Mouse (Mus musculus) stomach, embryonic 15.5 days (tissue): Measurements from ENCODE around the gene Lypd8. TPM values are rescaled to one million over a fixed set of nuclear protein-coding genes. Genes with fewer than 3 reads are reported as not detected.
"Not testable (repeated sequence)": the region's sequence is repeated elsewhere in the genome, so short reads cannot be mapped to it uniquely, and the experiment has no call there.

Experiments used
- ATAC-seq: fragments of 200-750 bp; cut with Nextera tagmentation; 2 replicates; pipeline ENCODE4 v1.8.0; 2017; ENCODE audit warnings: low read depth, moderate number of reproducible peaks, moderate TSS enrichment; ENCODE audit not compliant: insufficient read depth, low FRiP score
- H3K27ac ChIP-seq: fragments of 300-500 bp; sonication (generic); 2 replicates; pipeline ENCODE4 v1.5.1; 2015; ENCODE audit warnings: mild to moderate bottlenecking, inconsistent platforms
- H3K27me3 ChIP-seq: fragments of 300-500 bp; sonication (generic); replicated peaks from 2 replicates; pipeline ENCODE4 v1.6.1; 2015; ENCODE audit warnings: inconsistent platforms
- H3K36me3 ChIP-seq: fragments of 300-500 bp; sonication (generic); 2 replicates; pipeline ENCODE4 v1.6.1; 2015; ENCODE audit warnings: inconsistent platforms
- H3K4me1 ChIP-seq: fragments of 300-500 bp; sonication (generic); 2 replicates; pipeline ENCODE4 v1.6.1; 2015; ENCODE audit warnings: inconsistent platforms
- H3K4me2 ChIP-seq: fragments of 300-500 bp; sonication (generic); 2 replicates; pipeline ENCODE4 v1.6.1; 2015; ENCODE audit warnings: mild to moderate bottlenecking, inconsistent platforms
- H3K4me3 ChIP-seq: fragments of 300-500 bp; sonication (generic); replicated peaks from 2 replicates; pipeline ENCODE4 v1.5.1; 2015; ENCODE audit warnings: inconsistent platforms
- H3K9ac ChIP-seq: fragments of 300-500 bp; sonication (generic); 2 replicates; pipeline ENCODE4 v1.6.1; 2015; ENCODE audit warnings: inconsistent platforms
- H3K9me3 ChIP-seq: fragments of 300-500 bp; sonication (generic); 2 replicates; pipeline ENCODE4 v1.6.1; 2016; ENCODE audit warnings: inconsistent platforms
- WGBS: fragments of 180-500 bp; shearing (Covaris S2); methylation state at CpG from one replicate; pipeline ENCODE4 v1.1.7; 2015; 5-methylcytosine and 5-hydroxymethylcytosine counted together
- polyA plus RNA-seq: library from polyadenylated mRNA; unstranded; fragments of >200 nt; fragmentation: Nextera tagmentation; extraction: Ambion mirVana; gene quantifications from 2 replicates; pipeline ENCODE4 v1.2.1, GENCODE M21; 2015

Gene Lypd8
- polyA plus RNA-seq, 1 experiment from 2014 or later, result 237 TPM

GRCm38 (mm10) chr11:58354476-58354875 is 24.4 kb upstream of the Lypd8 start:
- H3K36me3 ChIP-seq, result no peaks in the 10 kb centered on the region
- no peak for ATAC-seq

GRCm38 (mm10) chr11:58354927-58355326 is 23.9 kb upstream of the Lypd8 start:
- Histone ChIP-seq H3K27me3 (no peaks in the 10 kb centered on the region), H3K9me3 (no peaks in the 10 kb centered on the region), H3K4me1 (0 out of 2 replicates have a peak, but pooled peaks cover 6% of the 10 kb centered on the region), H3K27ac (no peak overlapping the region), H3K4me3 (no peak overlapping the region), H3K4me2 (no peak overlapping the region), H3K36me3 (no peaks in the 10 kb centered on the region), H3K9ac (no peak overlapping the region)
- WGBS, result 65% methylated on average over 3 of the region's 3 CpGs
- ATAC-seq, result no peak

More at GRCm38 (mm10) chr11:58354476-58354875, 24.4 kb upstream of the Lypd8 start:
- Histone ChIP-seq H3K4me3 (no peak overlapping the region), H3K4me1 (0 out of 2 replicates have a peak, but pooled peaks cover 6% of the 10 kb centered on the region), H3K27ac (no peak overlapping the region), H3K9ac (no peak overlapping the region), H3K27me3 (no peaks in the 10 kb centered on the region), H3K9me3 (no peaks in the 10 kb centered on the region), H3K4me2 (no peak overlapping the region)
- WGBS, result 47% methylated on average over 10 of the region's 10 CpGs

DNA sequence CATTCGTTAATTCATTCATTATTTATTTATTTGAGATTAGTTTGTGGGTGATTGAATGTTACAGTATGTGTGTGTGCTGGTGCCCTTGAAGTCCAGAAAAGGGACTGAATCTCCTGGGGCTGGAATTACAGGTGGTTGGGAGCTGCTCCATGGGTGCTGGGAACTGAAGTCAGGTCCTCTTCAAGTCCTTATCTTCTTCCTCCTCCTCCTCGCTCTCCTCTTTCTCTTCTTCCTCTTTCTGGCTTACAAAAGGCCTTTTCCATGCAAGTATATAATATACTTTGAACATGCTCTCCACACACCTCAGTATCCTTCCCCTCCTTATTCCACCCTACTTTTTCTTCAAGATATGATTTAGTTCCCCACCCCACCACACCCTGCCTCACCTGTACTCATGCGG is 21.8 kb upstream of the Lypd8 start:
- Histone ChIP-seq H3K27me3 (no peaks in the 10 kb centered on the region), H3K9me3 (no peaks in the 10 kb centered on the region), H3K9ac (no peak overlapping the region), H3K36me3 (no peaks in the 10 kb centered on the region), H3K4me3 (no peak overlapping the region), H3K27ac (no peak overlapping the region), H3K4me2 (no peak overlapping the region), H3K4me1 (0 out of 2 replicates have a peak, but pooled peaks cover 6% of the 10 kb centered on the region)
- WGBS, result 89% methylated on average over 3 of the region's 3 CpGs
- ATAC-seq, result no peak

GRCm38 (mm10) chr11:58357844-58358534 is 20.9 kb upstream of the Lypd8 start:
- Histone ChIP-seq H3K9me3 (no peaks in the 10 kb centered on the region), H3K27ac (no peak overlapping the region; the same call in 1 of the 2 replicates), H3K9ac (no peak overlapping the region), H3K4me1 (0 out of 2 replicates have a peak, but pooled peaks cover 4% of the 10 kb centered on the region), H3K4me2 (no peak overlapping the region), H3K4me3 (no peak overlapping the region), H3K27me3 (no peaks in the 10 kb centered on the region), H3K36me3 (no peaks in the 10 kb centered on the region)
- ATAC-seq, result no peak
- WGBS, result 82% methylated on average over 6 of the region's 6 CpGs

DNA sequence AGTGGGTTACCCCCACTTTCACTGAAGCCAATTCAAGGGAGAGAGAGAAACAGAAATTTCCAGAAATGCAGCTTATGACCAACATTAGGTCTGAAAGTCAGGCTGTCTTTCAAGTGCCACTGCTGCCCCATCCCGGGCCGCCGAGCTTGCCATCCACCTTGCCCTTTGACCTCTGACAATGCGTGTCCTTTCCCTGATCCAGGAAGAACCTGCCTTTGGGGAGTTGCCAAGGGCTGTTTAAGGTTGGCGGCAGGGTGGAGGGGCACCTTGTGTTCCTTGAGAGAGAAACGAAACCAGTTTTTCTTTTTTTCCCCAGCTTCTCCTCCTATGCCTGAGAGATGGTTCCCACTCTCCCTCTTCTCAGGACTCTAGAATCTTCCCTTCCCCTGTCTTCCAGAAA is 16.3 kb upstream of the Lypd8 start:
- not testable (repeated sequence) for H3K27ac ChIP-seq, ATAC-seq, H3K27me3 ChIP-seq

GRCm38 (mm10) chr11:58364454-58364853 is 14.4 kb upstream of the Lypd8 start:
- no peak overlapping the region for H3K27ac ChIP-seq
- no peaks in the 10 kb centered on the region for H3K27me3 ChIP-seq
- no peak overlapping the region for H3K4me2 ChIP-seq
- no peaks in the 10 kb centered on the region for H3K36me3 ChIP-seq
- ATAC-seq, result no peak
- WGBS, result 47% methylated on average over 3 of the region's 3 CpGs
- H3K9me3 ChIP-seq, result no peaks in the 10 kb centered on the region
- H3K9ac ChIP-seq, result no peak overlapping the region
- no peaks in the 10 kb centered on the region for H3K4me1 ChIP-seq
- H3K4me3 ChIP-seq, result no peak overlapping the region

More for the DNA sequence above, 16.3 kb upstream of the Lypd8 start:
- H3K4me2 ChIP-seq, H3K9me3 ChIP-seq, H3K4me1 ChIP-seq, H3K4me3 ChIP-seq, H3K36me3 ChIP-seq, H3K9ac ChIP-seq: not testable (repeated sequence)
- no CpG with 5 or more reads among the region's 6 CpGs for WGBS

- WGBS, result no CpG with 5 or more reads among the region's 6 CpGs
- H3K4me3 ChIP-seq, ATAC-seq, H3K4me2 ChIP-seq, H3K27ac ChIP-seq, H3K4me1 ChIP-seq, H3K9ac ChIP-seq, H3K27me3 ChIP-seq, H3K36me3 ChIP-seq, H3K9me3 ChIP-seq: not testable (repeated sequence)
Observed at GRCm38 (mm10) chr11:58366191-58366590, 12.7 kb upstream of the Lypd8 start.

GRCm38 (mm10) chr11:58377273-58377672 is 1.6 kb upstream of the Lypd8 start:
- H3K27ac ChIP-seq, result no peak overlapping the region
- H3K9me3 ChIP-seq, result no peaks in the 10 kb centered on the region
- H3K9ac ChIP-seq, result no peak overlapping the region
- no peaks in the 10 kb centered on the region for H3K4me1 ChIP-seq
- H3K4me3 ChIP-seq, result no peak overlapping the region
- H3K36me3 ChIP-seq, result no peaks in the 10 kb centered on the region
- 67% methylated on average over 2 of the region's 2 CpGs for whole genome bisulfite sequencing
- ATAC-seq, result no peak
- H3K27me3 ChIP-seq, result no peaks in the 10 kb centered on the region
- H3K4me2 ChIP-seq, result no peak overlapping the region

DNA sequence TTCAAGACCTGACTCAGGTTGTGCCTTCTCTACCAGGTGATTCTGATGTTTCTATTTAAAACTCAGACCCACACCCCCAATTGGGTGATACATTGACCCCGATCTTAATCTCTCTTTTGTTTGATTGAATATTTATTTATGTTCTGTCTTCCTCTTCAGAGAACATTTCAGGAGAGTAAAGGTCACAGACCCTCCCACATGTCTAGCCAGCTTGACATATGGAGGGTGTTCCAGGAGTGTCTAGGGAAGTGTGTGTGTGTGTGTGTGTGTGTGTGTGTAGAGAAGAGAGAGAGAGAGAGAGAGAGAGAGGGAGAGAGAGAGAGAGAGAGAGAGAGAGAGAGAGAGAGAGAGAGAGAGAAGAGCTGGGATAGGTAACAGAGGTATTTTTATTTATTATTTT is 1.2 kb upstream of the Lypd8 start:
- H3K36me3 ChIP-seq, result no peaks in the 10 kb centered on the region
- 15% methylated on average over 1 of the region's 1 CpGs for WGBS
- no peaks in the 10 kb centered on the region for H3K27me3 ChIP-seq
- no peak overlapping the region for H3K4me2 ChIP-seq
- H3K9me3 ChIP-seq, result no peaks in the 10 kb centered on the region
- 0 out of 2 replicates have a peak, but pooled peaks have one; percentile 22 for ATAC-seq
- no peak overlapping the region for H3K27ac ChIP-seq
- H3K9ac ChIP-seq, result no peak overlapping the region
- H3K4me3 ChIP-seq, result no peak overlapping the region
- H3K4me1 ChIP-seq, result no peaks in the 10 kb centered on the region

- no peak overlapping the region for H3K4me2 ChIP-seq
- 82% methylated on average over 1 of the region's 1 CpGs for WGBS
- H3K4me3 ChIP-seq, result no peak overlapping the region; the same call in 1 of the 2 replicates
- no peaks in the 10 kb centered on the region for H3K36me3 ChIP-seq
- H3K9me3 ChIP-seq, result no peaks in the 10 kb centered on the region
- no peak overlapping the region for H3K9ac ChIP-seq
- H3K27ac ChIP-seq, result no peak overlapping the region
- no peaks in the 10 kb centered on the region for H3K4me1 ChIP-seq
- no peak for ATAC-seq
- no peaks in the 10 kb centered on the region for H3K27me3 ChIP-seq
Observed at GRCm38 (mm10) chr11:58379516-58379915, 673 bp downstream of the Lypd8 start.

DNA sequence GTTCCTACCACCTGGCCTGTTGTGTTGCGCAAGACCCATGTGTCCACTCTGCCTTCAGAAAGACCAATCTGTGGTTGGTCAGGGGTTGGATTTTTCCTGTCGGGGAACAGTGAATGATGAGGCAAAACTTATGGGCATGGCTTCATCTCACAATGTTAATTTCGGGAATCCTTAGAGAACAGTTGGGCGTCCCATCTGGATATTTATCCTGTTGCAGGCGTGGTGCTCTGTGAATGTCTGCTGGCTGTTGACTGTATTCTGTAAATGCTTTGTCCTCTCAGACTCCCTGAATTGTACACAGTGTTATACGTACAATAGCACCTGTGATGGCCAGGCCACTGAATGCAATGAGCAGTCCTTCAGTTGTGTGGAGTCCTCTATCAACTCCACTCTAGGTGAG is 3.6 kb downstream of the Lypd8 start:
- no peaks in the 10 kb centered on the region for H3K27me3 ChIP-seq
- H3K27ac ChIP-seq, result no peak overlapping the region
- WGBS, result 88% methylated on average over 6 of the region's 6 CpGs
- no peaks in the 10 kb centered on the region for H3K9me3 ChIP-seq
- H3K36me3 ChIP-seq, result no peaks in the 10 kb centered on the region
- H3K9ac ChIP-seq, result no peak overlapping the region
- H3K4me2 ChIP-seq, result no peak overlapping the region
- no peaks in the 10 kb centered on the region for H3K4me1 ChIP-seq
- H3K4me3 ChIP-seq, result no peak overlapping the region
- ATAC-seq, result no peak

DNA sequence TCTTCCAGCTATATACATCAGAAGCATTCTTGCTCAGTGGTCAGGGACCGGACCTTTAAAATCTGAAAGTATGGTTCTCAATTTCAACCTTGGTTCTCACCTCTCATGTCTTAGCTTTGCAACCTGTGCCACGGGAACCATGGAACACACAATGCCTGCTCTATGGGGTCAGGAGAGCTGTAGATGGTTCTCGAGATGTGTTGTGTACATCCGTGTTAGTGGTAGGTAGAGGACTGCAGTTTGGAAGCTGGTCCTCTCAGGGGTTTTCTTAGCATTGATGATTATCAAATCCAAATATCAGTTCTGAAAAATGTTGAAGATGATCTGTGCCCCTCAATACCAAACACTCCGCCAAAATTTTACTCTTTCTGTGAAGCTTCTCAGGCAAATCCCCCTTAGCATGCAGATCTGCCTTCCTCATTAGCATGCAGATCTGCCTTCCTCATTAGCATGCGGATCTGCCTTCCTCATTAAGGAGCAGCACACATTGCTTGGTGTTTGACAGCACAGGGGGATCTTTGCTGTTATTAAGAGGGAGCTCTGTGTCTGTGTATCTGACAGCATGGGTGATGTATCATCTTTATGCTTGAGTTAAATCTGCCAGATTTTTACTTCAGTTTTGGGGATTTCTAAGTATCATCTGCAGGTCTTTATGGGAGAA is 21.3 kb downstream of the Lypd8 start:
- H3K36me3 ChIP-seq, result no peaks in the 10 kb centered on the region
- H3K4me3 ChIP-seq, result no peak overlapping the region
- ATAC-seq, result no peak
- H3K9ac ChIP-seq, result no peak overlapping the region
- no peaks in the 10 kb centered on the region for H3K4me1 ChIP-seq
- H3K9me3 ChIP-seq, result no peaks in the 10 kb centered on the region
- H3K27ac ChIP-seq, result no peak overlapping the region
- 67% methylated on average over 6 of the region's 6 CpGs for WGBS
- no peaks in the 10 kb centered on the region for H3K27me3 ChIP-seq
- no peak overlapping the region for H3K4me2 ChIP-seq
